Mouse (Mus musculus): ENCODE measurements around the gene Tprg.

- TF ChIP-seq CTCF (IDR thresholded peaks at IDR 0.05; ENCODE audit: insufficient read depth, low read depth, low read length) = no peak
- no peak for TF ChIP-seq POLR2A (IDR thresholded peaks at IDR 0.05; ENCODE audit: insufficient read depth, low read depth, low read length)
These were observed 182.0 kb downstream of the Tprg start for GRCm38 (mm10) chr16:25468662-25469061.
